Comparison of ENCODE assay signal across 22 mouse cellular contexts in genomic region chr16:90281406-90281805, GRCm38 (mm10). TPM values are rescaled to one million over a fixed set of nuclear protein-coding genes. Genes with fewer than 3 reads are reported as not detected.
DNase-seq lines count a peak whose midpoint lies in the region; ATAC-seq and TF ChIP-seq lines count a peak whose summit lies in the region.
"Had no signal": no experiment of that assay in that cellular context is flagged by ENCODE, and none has a peak within 500 bp of the region (broad histone marks: within the 10 kb centered on the region; RNA-seq: fewer than 3 reads in every experiment).

No protein-coding gene starts in this region.

- no peak for ATAC-seq in forebrain, embryonic 12.5 days (ENCODE audit: low FRiP score)
- no peak for ATAC-seq in forebrain, embryonic 11.5 days (replicated peaks; ENCODE audit: low FRiP score)
- no peak for ATAC-seq in kidney, embryonic 15.5 days (replicated peaks; ENCODE audit: low FRiP score)
- no peak for ATAC-seq in neural tube, embryonic 15.5 days (ENCODE audit: low FRiP score)
- ATAC-seq: CD4-positive, CD25-positive, alpha-beta regulatory T cell, adult 4 months; forebrain, embryonic 16.5 days; midbrain, embryonic 16.5 days had no signal

- no peaks in the 10 kb centered on the region for H3K27me3 ChIP-seq in forebrain, embryonic 12.5 days
- no peaks in the 10 kb centered on the region for H3K27me3 ChIP-seq in forebrain, embryonic 11.5 days (ENCODE audit: control insufficient read depth, insufficient read depth, low read length)
- no peaks in the 10 kb centered on the region for H3K27me3 ChIP-seq in kidney, embryonic 15.5 days
- H3K27me3 ChIP-seq in testis, adult 2 months (ENCODE audit: control insufficient read depth, insufficient read depth, low read length): no peaks in the 10 kb centered on the region
- no peaks in the 10 kb centered on the region; the same call in 1 of the 2 replicates for H3K27me3 ChIP-seq in neural tube, embryonic 15.5 days (replicated peaks)
- H3K27me3 ChIP-seq: heart, embryonic 12.5 days; stomach, embryonic 15.5 days had no signal

- peaks cover 47% of the 10 kb centered on the region for H3K4me1 ChIP-seq in forebrain, embryonic 12.5 days
- peaks cover 6% of the 10 kb centered on the region for H3K4me1 ChIP-seq in forebrain, embryonic 11.5 days (replicated peaks; ENCODE audit: control insufficient read depth, insufficient read depth, low read length)
- peaks cover 48% of the 10 kb centered on the region for H3K4me1 ChIP-seq in kidney, embryonic 15.5 days
- H3K4me1 ChIP-seq in testis, adult 2 months (ENCODE audit: control insufficient read depth, insufficient read depth, low read length): peaks cover 3% of the 10 kb centered on the region
- H3K4me1 ChIP-seq in neural tube, embryonic 15.5 days: peaks cover 55% of the 10 kb centered on the region

- no peak overlapping the region for H3K4me3 ChIP-seq in forebrain, embryonic 12.5 days (replicated peaks)
- no peak overlapping the region for H3K4me3 ChIP-seq in forebrain, embryonic 11.5 days (ENCODE audit: low read depth, low read length)
- no peak overlapping the region for H3K4me3 ChIP-seq in kidney, embryonic 15.5 days (replicated peaks)
- H3K4me3 ChIP-seq in testis, adult 2 months (ENCODE audit: control insufficient read depth, low read depth, low read length): peak overlapping the region; percentile 47
- H3K4me3 ChIP-seq in neural tube, embryonic 15.5 days (replicated peaks): no peak overlapping the region
- H3K4me3 ChIP-seq: heart, embryonic 12.5 days; left cerebral cortex, adult 2 months; stomach, embryonic 15.5 days had no signal

- no peak for TF ChIP-seq CTCF in testis, adult 2 months (IDR thresholded peaks at IDR 0.05; ENCODE audit: control insufficient read depth, insufficient read depth, insufficient replicate concordance, low read depth, low read length)

- H3K9ac ChIP-seq in forebrain, embryonic 12.5 days: no peak overlapping the region
- no peak overlapping the region for H3K9ac ChIP-seq in forebrain, embryonic 11.5 days (ENCODE audit: low read length)
- H3K9ac ChIP-seq in kidney, embryonic 15.5 days: no peak overlapping the region
- no peak overlapping the region for H3K9ac ChIP-seq in neural tube, embryonic 15.5 days (replicated peaks)
- H3K9ac ChIP-seq: heart, embryonic 12.5 days; stomach, embryonic 15.5 days had no signal

- TF ChIP-seq POLR2A in testis, adult 2 months (IDR thresholded peaks at IDR 0.05; ENCODE audit: control insufficient read depth, low read depth, low read length): no peak

- WGBS in forebrain, embryonic 12.5 days: 89% methylated on average over 9 of the region's 9 CpGs
- WGBS in forebrain, embryonic 11.5 days: 94% methylated on average over 9 of the region's 9 CpGs
- WGBS in kidney, embryonic 15.5 days: 92% methylated on average over 9 of the region's 9 CpGs
- 93% methylated on average over 9 of the region's 9 CpGs for WGBS in neural tube, embryonic 15.5 days

- no peaks in the 10 kb centered on the region for H3K9me3 ChIP-seq in forebrain, embryonic 12.5 days
- no peaks in the 10 kb centered on the region for H3K9me3 ChIP-seq in forebrain, embryonic 11.5 days (ENCODE audit: control insufficient read depth, low read length)
- no peaks in the 10 kb centered on the region for H3K9me3 ChIP-seq in kidney, embryonic 15.5 days (replicated peaks)
- no peaks in the 10 kb centered on the region for H3K9me3 ChIP-seq in neural tube, embryonic 15.5 days (replicated peaks)
- H3K9me3 ChIP-seq: G1E; heart, embryonic 12.5 days; limb, embryonic 10.5 days; stomach, embryonic 15.5 days had no signal

- H3K27ac ChIP-seq in forebrain, embryonic 12.5 days: no peak overlapping the region
- H3K27ac ChIP-seq in forebrain, embryonic 11.5 days (ENCODE audit: low read depth, low read length): no peak overlapping the region
- H3K27ac ChIP-seq in kidney, embryonic 15.5 days: no peak overlapping the region
- no peak overlapping the region for H3K27ac ChIP-seq in testis, adult 2 months (ENCODE audit: control insufficient read depth, insufficient read depth, low read depth, low read length)
- H3K27ac ChIP-seq in neural tube, embryonic 15.5 days (replicated peaks): no peak overlapping the region
- H3K27ac ChIP-seq: left cerebral cortex, adult 2 months; limb, embryonic 10.5 days; stomach, embryonic 15.5 days had no signal

- H3K4me2 ChIP-seq in forebrain, embryonic 12.5 days: 0 out of 2 replicates have a peak overlapping the region, but pooled peaks have one; percentile 84
- no peak overlapping the region for H3K4me2 ChIP-seq in forebrain, embryonic 11.5 days (ENCODE audit: low read depth, low read length, severe bottlenecking)
- H3K4me2 ChIP-seq in kidney, embryonic 15.5 days: peak overlapping the region; percentile 81; the same call in 1 of the 2 replicates
- peak overlapping the region; percentile 86; the same call in 1 of the 2 replicates for H3K4me2 ChIP-seq in neural tube, embryonic 15.5 days
- H3K4me2 ChIP-seq: heart, embryonic 12.5 days; stomach, embryonic 15.5 days had no signal

- no peak for DNase-seq in forebrain, embryonic 11.5 days (ENCODE audit: low spot score)
- DNase-seq in kidney, adult 8-10 months: no peak
- DNase-seq in testis, postnatal 10 days (ENCODE audit: low spot score): no peak
- DNase-seq in layer of hippocampus, adult 8-10 months (ENCODE audit: low spot score in 2 of 2): no peak
- DNase-seq: adrenal gland, postnatal 36 days; cerebellum, adult 2 months; cerebellum, postnatal 36 days; kidney, postnatal 25 days; lung, postnatal 10 days; retina, postnatal 1 day had no signal

- no peaks in the 10 kb centered on the region for H3K36me3 ChIP-seq in forebrain, embryonic 12.5 days (replicated peaks)
- no peaks in the 10 kb centered on the region; the same call in 1 of the 2 replicates for H3K36me3 ChIP-seq in forebrain, embryonic 11.5 days (ENCODE audit: control insufficient read depth, insufficient read depth, low read length)
- H3K36me3 ChIP-seq in kidney, embryonic 15.5 days: no peaks in the 10 kb centered on the region
- no peaks in the 10 kb centered on the region for H3K36me3 ChIP-seq in testis, adult 2 months (ENCODE audit: control insufficient read depth, insufficient read depth, low read length)
- H3K36me3 ChIP-seq in neural tube, embryonic 15.5 days: no peaks in the 10 kb centered on the region
- H3K36me3 ChIP-seq: heart, embryonic 12.5 days; stomach, embryonic 15.5 days had no signal

RNA-seq across cellular contexts. Expression of gene Scaf4, which starts 2.9 kb away (rescaled TPM):
- 39.4 and 39.5 TPM in 2 replicates for polyA plus RNA-seq in forebrain, embryonic 12.5 days (2016; fragmentation: Nextera tagmentation; extraction: Ambion mirVana)
- polyA plus RNA-seq in forebrain, embryonic 11.5 days (2014; fragmentation: Nextera tagmentation; extraction: Ambion mirVana): 43.0 and 43.3 TPM in 2 replicates
- polyA plus RNA-seq in kidney, embryonic 15.5 days (2015; fragmentation: Nextera tagmentation; extraction: Ambion mirVana): 30.4 and 32.6 TPM in 2 replicates
- polyA plus RNA-seq in testis, adult 2 months (2012; rRNA removed): 67.0 and 71.2 TPM in 2 replicates
- 24.6 and 25.8 TPM in 2 replicates for polyA plus RNA-seq in neural tube, embryonic 15.5 days (2015; fragmentation: Nextera tagmentation; extraction: Ambion mirVana)
- total RNA-seq in layer of hippocampus, adult 8-10 months (2022): 10 to 100 TPM; 52.4 to 66.5 (median 60.7) TPM
